Mouse (Mus musculus) naive thymus-derived CD4-positive, alpha-beta T cell, adult 5 months (primary cell): Measurements from ENCODE around the gene Olfr995. TPM values are rescaled to one million over a fixed set of nuclear protein-coding genes. Genes with fewer than 3 reads are reported as not detected.

ENCODE experiments used
- polyA plus RNA-seq: library from polyadenylated mRNA; unstranded; fragments of 100-300 nt; shearing (Covaris generic); gene quantifications from one replicate; pipeline ENCODE4 v1.2.1, GENCODE M21; 2017

The Olfr995 gene
- 0.20 TPM for polyA plus RNA-seq

GRCm38 (mm10) chr2:85443539-85443938, at the start of gene Olfr995:
Olfr995 (minus strand) TSS chr2:85443639.

DNA sequence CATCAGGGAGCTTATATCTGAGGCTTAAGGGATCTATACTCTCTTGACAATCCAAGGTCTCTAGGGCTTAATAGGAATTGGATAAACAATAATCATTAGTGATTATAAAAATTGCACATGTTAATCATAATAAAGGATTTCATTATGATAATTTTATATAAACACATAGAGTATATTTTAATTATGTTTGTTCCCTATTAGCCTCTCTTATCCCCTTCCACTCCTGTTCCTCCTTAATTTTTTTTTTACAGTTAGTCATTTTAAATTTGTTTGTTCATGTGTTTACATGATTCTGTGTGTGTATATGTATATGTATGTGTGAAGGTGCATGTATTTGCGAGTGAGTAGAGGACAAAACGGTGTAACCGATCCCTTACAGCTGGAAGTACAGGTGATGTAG, 7.1 kb downstream of the Olfr995 start, which contains the start of gene Olfr994:
Olfr994 (minus strand) TSS at position 101 of the 400 bp plus-strand sequence.

GRCm38 (mm10) chr2:85414777-85415176, 28.7 kb downstream of the Olfr995 start, which contains the start of gene Olfr993:
Olfr993 (minus strand) TSS chr2:85414877.

GRCm38 (mm10) chr2:85409369-85409768, 34.1 kb downstream of the Olfr995 start, which contains the start of gene Olfr992:
Olfr992 (minus strand) TSS chr2:85409469.

Other genes with a start within 250 kb of the Olfr995 start
- gene Lrrc55, start 246.4 kb downstream of the Olfr995 start, polyA plus RNA-seq = not detected
- gene Olfr987, start 104.3 kb downstream of the Olfr995 start, polyA plus RNA-seq = not detected
- gene Olfr988, start 80.4 kb downstream of the Olfr995 start, polyA plus RNA-seq = not detected
- gene Olfr992, start 34.2 kb downstream of the Olfr995 start, polyA plus RNA-seq = not detected
- not detected for gene Olfr993, start 28.8 kb downstream of the Olfr995 start, polyA plus RNA-seq
- gene Olfr994, start 7.2 kb downstream of the Olfr995 start, polyA plus RNA-seq = not detected
- gene 4833423E24Rik, start 75.4 kb upstream of the Olfr995 start, polyA plus RNA-seq = not detected
- gene Olfr996, start 135.6 kb upstream of the Olfr995 start, polyA plus RNA-seq = not detected
- gene Olfr998, start 145.3 kb upstream of the Olfr995 start, polyA plus RNA-seq = not detected
- not detected for gene Olfr1000, start 168.3 kb upstream of the Olfr995 start, polyA plus RNA-seq
- not detected for gene Olfr1002, start 207.1 kb upstream of the Olfr995 start, polyA plus RNA-seq
- gene Olfr154, start 220.8 kb upstream of the Olfr995 start, polyA plus RNA-seq = not detected
- gene Olfr1006, start 235.1 kb upstream of the Olfr995 start, polyA plus RNA-seq = not detected
- not detected for gene Olfr1008, start 245.8 kb upstream of the Olfr995 start, polyA plus RNA-seq